ENCODE assay signal across 12 mouse cellular contexts in genomic region chr12:101766228-101766852, GRCm38 (mm10). TPM values are rescaled to one million over a fixed set of nuclear protein-coding genes. Genes with fewer than 3 reads are reported as not detected.
A peak's percentile ranks its signal among the peaks of the same experiment; 100 is the strongest.
DNase-seq lines count a peak whose midpoint lies in the region; ATAC-seq lines count a peak whose summit lies in the region.
"Had no signal": no experiment of that assay in that cellular context is flagged by ENCODE, and none has a peak within 500 bp of the region (broad histone marks: within the 10 kb centered on the region; RNA-seq: fewer than 3 reads in every experiment).

No protein-coding gene starts in this region.

- no peaks in the 10 kb centered on the region for H3K36me3 ChIP-seq in heart, embryonic 16.5 days (ENCODE audit: control insufficient read depth, insufficient read depth)
- H3K36me3 ChIP-seq in midbrain, embryonic 11.5 days (ENCODE audit: control insufficient read depth, insufficient read depth, low read length), result no peaks in the 10 kb centered on the region

- H3K9ac ChIP-seq in heart, embryonic 16.5 days (ENCODE audit: low read length), result no peak overlapping the region
- no peak overlapping the region for H3K9ac ChIP-seq in midbrain, embryonic 11.5 days (ENCODE audit: low read length)

- DNase-seq in adrenal gland, postnatal 36 days, result peak; percentile 1 to 22
- no peak for DNase-seq in adrenal gland, adult 18-20 months (ENCODE audit: low spot score in 2 of 2)
- DNase-seq in MN1 (ENCODE audit: low spot score), result peak; percentile 7
- no peak for DNase-seq in midbrain, embryonic 11.5 days (ENCODE audit: low spot score, missing footprints)
- no peak for DNase-seq in spleen, adult 12 weeks (ENCODE audit: low spot score)
- DNase-seq in adrenal gland, postnatal 4 days (ENCODE audit: low spot score in 2 of 2), result no peak
- DNase-seq: gastrocnemius, postnatal 36 days; kidney, adult 9 months had no signal

- H3K9me3 ChIP-seq in heart, embryonic 16.5 days (replicated peaks; ENCODE audit: control insufficient read depth, low read length), result no peaks in the 10 kb centered on the region
- no peaks in the 10 kb centered on the region for H3K9me3 ChIP-seq in midbrain, embryonic 11.5 days (ENCODE audit: control insufficient read depth, low read length)

- WGBS in heart, embryonic 16.5 days, result 60% methylated on average over 3 of the region's 3 CpGs
- 41% methylated on average over 3 of the region's 3 CpGs for WGBS in midbrain, embryonic 11.5 days

- no peak overlapping the region for H3K4me3 ChIP-seq in heart, embryonic 16.5 days (ENCODE audit: low read length)
- H3K4me3 ChIP-seq in midbrain, embryonic 11.5 days (ENCODE audit: low read depth, low read length), result no peak overlapping the region
- H3K4me3 ChIP-seq: left cerebral cortex, adult 2 months had no signal

- H3K4me2 ChIP-seq in heart, embryonic 16.5 days (ENCODE audit: low read depth, low read length), result no peak overlapping the region
- H3K4me2 ChIP-seq in midbrain, embryonic 11.5 days, result no peak overlapping the region

- 0 out of 2 replicates have a peak, but pooled peaks have one; percentile 23 for ATAC-seq in heart, embryonic 16.5 days (replicated peaks; ENCODE audit: extremely low read depth, insufficient read depth, low FRiP score)
- peak; percentile 64 for ATAC-seq in midbrain, embryonic 11.5 days (ENCODE audit: low FRiP score)
- ATAC-seq in erythroid progenitor cell, adult 5-6 weeks (replicated peaks; ENCODE audit: low FRiP score, poor library complexity, severe bottlenecking), result no peak

- H3K27me3 ChIP-seq in heart, embryonic 16.5 days (ENCODE audit: control insufficient read depth, insufficient read depth, low read length), result no peaks in the 10 kb centered on the region
- H3K27me3 ChIP-seq in midbrain, embryonic 11.5 days (ENCODE audit: control insufficient read depth, insufficient read depth, low read length), result no peaks in the 10 kb centered on the region

- peak overlapping the region; percentile 73; the same call in 1 of the 2 replicates for H3K27ac ChIP-seq in heart, embryonic 16.5 days (ENCODE audit: low read length)
- no peak overlapping the region for H3K27ac ChIP-seq in midbrain, embryonic 11.5 days (ENCODE audit: low read depth, low read length)
- H3K27ac ChIP-seq: left cerebral cortex, adult 2 months had no signal

- peaks cover 6% of the 10 kb centered on the region for H3K4me1 ChIP-seq in heart, embryonic 16.5 days (ENCODE audit: control insufficient read depth, insufficient read depth, low read length)
- H3K4me1 ChIP-seq in midbrain, embryonic 11.5 days (ENCODE audit: control insufficient read depth, insufficient read depth, low read length), result peaks cover 11% of the 10 kb centered on the region

RNA-seq across cellular contexts. Expression of gene Tc2n, which starts 48.0 kb away (rescaled TPM):
- total RNA-seq in adrenal gland, postnatal 36 days (2021), result under 1 TPM; 0.83 to 0.86 TPM
- 1 to 10 TPM in 1 of 2 experiments, under 1 TPM in 1; 0.96 to 1.0 TPM for total RNA-seq in adrenal gland, adult 18-20 months (2021)
- polyA plus RNA-seq in heart, embryonic 16.5 days (2015; fragmentation: Nextera tagmentation; extraction: Ambion mirVana), result 0.35 and 1.3 TPM in 2 replicates
- polyA plus RNA-seq in midbrain, embryonic 11.5 days (2014; fragmentation: Nextera tagmentation; extraction: Ambion mirVana), result 0.11 TPM in 2 replicates
- total RNA-seq in erythroid progenitor cell, adult 5-6 weeks (2015; ENCODE audit: low replicate concordance), result 1.7 TPM in 1 of 2 replicates, not detected in the other
- 0.64 TPM in 1 of 2 replicates, not detected in the other for total RNA-seq in erythroid progenitor cell, adult 5-6 weeks (2017; ENCODE audit: low replicate concordance)
- total RNA-seq in adrenal gland, postnatal 4 days (2021), result 1 to 10 TPM; 1.4 to 2.2 TPM
- total RNA-seq: megakaryocyte progenitor cell, adult 5-6 weeks had no signal

RNA-seq across cellular contexts. Expression of gene Fbln5, which starts 52.5 kb away (rescaled TPM):
- 10 to 100 TPM; 67.9 to 72.8 TPM for total RNA-seq in adrenal gland, postnatal 36 days (2021)
- 10 to 100 TPM; 48.6 to 55.0 TPM for total RNA-seq in adrenal gland, adult 18-20 months (2021)
- 125 and 161 TPM in 2 replicates for polyA plus RNA-seq in heart, embryonic 16.5 days (2015; fragmentation: Nextera tagmentation; extraction: Ambion mirVana)
- 14.5 and 17.2 TPM in 2 replicates for polyA plus RNA-seq in midbrain, embryonic 11.5 days (2014; fragmentation: Nextera tagmentation; extraction: Ambion mirVana)
- not detected in 2 replicates for total RNA-seq in erythroid progenitor cell, adult 5-6 weeks (2015; ENCODE audit: low replicate concordance)
- total RNA-seq in erythroid progenitor cell, adult 5-6 weeks (2017; ENCODE audit: low replicate concordance), result 1.3 TPM in 1 of 2 replicates, not detected in the other
- total RNA-seq in adrenal gland, postnatal 4 days (2021), result 10 to 100 TPM; 78.4 to 96.9 TPM
- total RNA-seq: megakaryocyte progenitor cell, adult 5-6 weeks had no signal

Comparison
In these comparisons a context has a peak if more than half of its experiments do, and no peak if none do; other contexts are left out.
1. DNase-seq: peak in adrenal gland, postnatal 36 days (2 of 2) and MN1 (single experiment); none in adrenal gland, adult 18-20 months (0 of 2), midbrain, embryonic 11.5 days (single experiment), spleen, adult 12 weeks (single experiment) and adrenal gland, postnatal 4 days (0 of 2).
2. RNA of gene Fbln5, which starts 52.5 kb away (total RNA-seq): 78.4 to 96.9 TPM in adrenal gland, postnatal 4 days, 67.9 to 72.8 TPM in adrenal gland, postnatal 36 days and 48.6 to 55.0 TPM in adrenal gland, adult 18-20 months; 1.3 TPM in erythroid progenitor cell, adult 5-6 weeks; every median in the first group is over 10 times any median in the second.